Mouse (Mus musculus) gastrocnemius, postnatal 4 days (tissue): ENCODE measurements around the gene Kcnn3. TPM values are rescaled to one million over a fixed set of nuclear protein-coding genes. Genes with fewer than 3 reads are reported as not detected.

Experiments used
- DNase-seq, 2 experiments: peaks; one replicate each; pipeline ENCODE4 v3.0.0; 2021 to 2022; ENCODE audit warnings: low spot score in 2 of 2, mixed read lengths in 2 of 2
- long read RNA-seq, 2 experiments: library from polyadenylated mRNA; stranded (forward); transcript quantifications; one replicate each; pipeline ENCODE4 v2.0.0; 2021
- total RNA-seq, 2 experiments: library from RNA; stranded (reverse); gene quantifications; 2 replicates each; pipeline ENCODE4 v1.2.3; 2021

Kcnn3 gene
- total RNA-seq, result 10 to 100 TPM; 13.6 to 16.5 TPM
- long read RNA-seq, experiment 1, partial matches to known transcripts, result 0 of 2 reads
- long read RNA-seq, experiment 1, other reads (novel, unspliced or antisense), result 2 of 2 reads
- long read RNA-seq, experiment 2, partial matches to known transcripts, result 0 of 3 reads
- long read RNA-seq, experiment 2, other reads (novel, unspliced or antisense), result 2 of 3 reads

GRCm38 (mm10) chr3:89519894-89520293, at the start of gene Kcnn3:
Kcnn3 (plus strand) TSS chr3:89520164.
- DNase-seq, result peak; percentile 68 to 85

GRCm38 (mm10) chr3:89472280-89472679, 47.7 kb upstream of the Kcnn3 start:
- no peak for DNase-seq

DNA sequence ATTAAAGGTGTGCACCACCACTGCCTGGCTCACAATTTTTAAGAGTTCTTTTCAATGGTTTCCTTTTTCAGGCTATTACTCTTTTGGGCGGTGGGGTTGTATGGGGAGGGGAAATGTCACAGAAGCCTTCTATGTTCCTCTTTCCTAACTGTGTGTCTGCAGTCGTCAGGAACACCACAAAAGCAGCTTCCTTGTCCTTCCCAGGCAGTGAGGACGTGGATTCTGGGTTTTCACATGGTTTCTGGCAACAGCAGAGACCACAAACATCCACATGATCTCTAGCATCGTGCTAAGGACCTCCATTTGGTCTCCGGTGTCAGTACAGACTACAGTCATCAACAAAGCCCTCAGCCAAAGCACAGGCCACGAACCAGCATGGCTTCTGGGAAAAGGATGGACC, 46.1 kb upstream of the Kcnn3 start:
- no peak for DNase-seq

- no peak for DNase-seq
Measured at GRCm38 (mm10) chr3:89479055-89479454, 40.9 kb upstream of the Kcnn3 start.

GRCm38 (mm10) chr3:89481488-89481887, 38.5 kb upstream of the Kcnn3 start:
- DNase-seq, result no peak

DNA sequence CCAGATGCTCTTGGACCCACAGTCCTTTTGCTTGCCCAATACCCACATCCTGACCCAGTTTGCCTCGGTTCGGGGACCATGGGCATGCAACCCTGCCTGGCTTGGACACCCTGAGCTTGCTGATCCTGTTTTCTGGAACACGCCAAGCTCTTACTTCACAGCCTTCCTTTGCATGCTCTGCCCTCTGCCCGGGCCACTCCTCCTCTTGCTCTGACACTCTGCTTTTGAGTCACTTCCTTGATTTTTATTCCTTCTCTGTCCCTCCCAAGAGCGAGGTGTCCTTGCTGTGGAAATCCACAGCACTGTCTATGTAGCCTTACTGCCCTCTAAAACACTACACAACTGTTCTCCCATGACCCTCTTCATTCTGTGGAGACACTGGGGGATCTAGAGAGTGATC, 37.7 kb upstream of the Kcnn3 start:
- no peak for DNase-seq

GRCm38 (mm10) chr3:89484766-89485524, 35.0 kb upstream of the Kcnn3 start:
- DNase-seq, result peak; percentile 58 to 78

DNA sequence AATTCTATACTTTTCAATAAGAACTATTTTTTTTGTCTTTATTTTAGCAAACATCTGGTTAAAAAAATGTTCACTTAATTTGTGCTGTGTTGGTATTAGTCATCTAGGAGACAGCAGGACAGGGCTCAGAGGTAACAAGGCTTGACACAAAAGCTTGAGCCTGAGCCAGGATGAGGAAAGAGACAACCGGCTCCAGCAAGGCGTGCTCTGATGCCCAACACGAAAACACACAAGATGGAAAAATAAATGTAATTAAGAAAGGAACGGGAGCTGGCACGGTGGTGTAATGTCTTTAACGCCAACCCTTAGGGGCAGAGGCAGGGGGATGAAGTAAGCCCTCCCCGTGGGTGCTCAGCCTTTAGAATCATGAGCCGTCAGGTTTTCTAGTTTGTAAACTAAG, 33.9 kb upstream of the Kcnn3 start:
- no peak for DNase-seq

- no peak for DNase-seq
Measured at GRCm38 (mm10) chr3:89486916-89487702, 32.9 kb upstream of the Kcnn3 start.

DNA sequence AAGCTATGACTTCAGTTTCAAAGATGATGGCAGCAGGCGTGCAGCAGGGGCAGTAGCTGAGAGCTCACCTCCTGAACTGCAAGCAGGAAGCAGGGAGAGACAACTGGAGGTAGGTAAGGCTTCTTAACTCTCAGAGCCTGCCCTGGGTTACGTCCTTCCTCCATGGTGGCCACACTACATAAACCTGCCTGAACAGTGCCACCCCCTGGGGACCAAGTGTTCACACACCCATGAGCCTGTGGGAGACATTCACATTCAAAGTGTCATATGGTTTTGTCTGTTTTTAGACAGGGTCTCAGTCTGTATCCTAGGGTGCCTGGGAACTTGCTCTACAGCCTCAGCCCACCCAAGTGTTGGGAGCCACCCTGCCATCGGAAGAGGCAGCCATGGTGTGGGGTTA, 29.2 kb upstream of the Kcnn3 start:
- no peak for DNase-seq

GRCm38 (mm10) chr3:89491559-89491958, 28.4 kb upstream of the Kcnn3 start:
- no peak for DNase-seq

GRCm38 (mm10) chr3:89492701-89493151, 27.2 kb upstream of the Kcnn3 start:
- DNase-seq, result no peak

- no peak for DNase-seq
Measured at GRCm38 (mm10) chr3:89494630-89495029, 25.3 kb upstream of the Kcnn3 start.

GRCm38 (mm10) chr3:89496366-89496765, 23.6 kb upstream of the Kcnn3 start:
- no peak for DNase-seq

- DNase-seq, result no peak
Measured at GRCm38 (mm10) chr3:89499696-89500095, 20.3 kb upstream of the Kcnn3 start.

DNA sequence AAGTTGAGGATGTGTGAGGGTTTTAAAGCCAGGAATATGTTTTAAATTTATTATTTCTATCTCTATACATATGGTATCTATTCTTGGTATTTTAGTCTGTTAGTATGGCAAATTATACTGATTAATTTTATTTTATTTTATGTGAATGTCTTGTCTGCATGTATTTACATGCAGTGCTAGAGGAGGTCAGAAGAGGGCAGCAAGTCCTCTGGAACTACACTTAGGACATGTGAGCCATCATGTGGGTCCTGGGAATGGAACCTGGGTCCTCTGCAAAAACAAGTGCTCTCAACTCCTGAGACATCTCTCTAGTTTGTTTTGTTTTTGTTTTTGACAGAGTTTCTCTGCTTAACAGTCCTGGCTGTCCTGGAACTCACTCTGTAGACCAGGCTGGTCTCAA, 18.5 kb upstream of the Kcnn3 start:
- DNase-seq, result no peak

DNA sequence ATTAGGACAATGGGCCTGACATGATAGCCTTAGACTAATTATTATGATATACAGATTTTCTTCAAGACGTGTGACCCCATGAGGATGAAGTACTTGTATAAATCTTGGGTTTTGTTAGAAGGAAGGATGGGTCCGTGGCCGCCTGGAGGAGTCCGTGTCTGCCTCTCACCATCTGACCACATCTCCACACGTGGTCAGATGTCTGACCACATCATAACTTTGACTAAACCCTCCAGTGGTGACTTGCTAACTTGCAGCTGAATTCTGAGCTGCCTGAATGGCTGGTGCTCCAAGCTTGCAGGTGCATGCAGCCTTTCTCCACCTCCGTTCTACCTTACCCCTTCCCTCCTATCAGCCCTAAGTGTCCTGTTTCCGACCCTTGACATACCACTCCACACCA, 17.4 kb upstream of the Kcnn3 start:
- no peak for DNase-seq

- DNase-seq, result no peak
Measured at GRCm38 (mm10) chr3:89508041-89508440, 11.9 kb upstream of the Kcnn3 start.

DNA sequence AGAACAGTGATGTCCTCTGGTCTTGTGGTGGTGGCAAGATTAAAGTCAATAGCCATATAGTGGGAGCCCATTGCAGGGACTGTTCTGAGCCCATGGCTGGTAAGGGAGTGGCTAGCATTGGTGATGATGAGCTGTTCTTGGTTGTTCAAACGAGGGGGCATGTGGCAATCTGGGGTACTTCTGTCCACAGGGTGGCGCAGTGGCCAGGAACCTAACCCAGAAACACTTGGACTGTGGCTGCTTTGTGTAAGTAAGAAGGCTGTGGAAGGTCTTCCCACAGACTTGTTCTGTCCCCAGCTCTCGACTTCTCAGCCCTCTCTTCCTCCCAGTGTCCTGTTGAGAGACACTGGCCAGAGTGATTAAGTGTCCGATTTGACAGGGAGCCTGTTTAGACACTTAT, 9.0 kb upstream of the Kcnn3 start:
- peak in 1 of 2 experiments; percentile 45 for DNase-seq

- DNase-seq, result no peak
Measured at GRCm38 (mm10) chr3:89511400-89511799, 8.6 kb upstream of the Kcnn3 start.

- DNase-seq, result no peak
Measured at GRCm38 (mm10) chr3:89512225-89512624, 7.7 kb upstream of the Kcnn3 start.

- no peak for DNase-seq
Measured at GRCm38 (mm10) chr3:89515444-89515843, 4.5 kb upstream of the Kcnn3 start.
